Mouse (Mus musculus): ENCODE data around the gene Dpep1.
A peak's percentile ranks its signal among the peaks of the same experiment; 100 is the strongest.
"Not testable (repeated sequence)": the region's sequence is repeated elsewhere in the genome, so short reads cannot be mapped to it uniquely, and the experiment has no call there.

The Dpep1 gene

DNA sequence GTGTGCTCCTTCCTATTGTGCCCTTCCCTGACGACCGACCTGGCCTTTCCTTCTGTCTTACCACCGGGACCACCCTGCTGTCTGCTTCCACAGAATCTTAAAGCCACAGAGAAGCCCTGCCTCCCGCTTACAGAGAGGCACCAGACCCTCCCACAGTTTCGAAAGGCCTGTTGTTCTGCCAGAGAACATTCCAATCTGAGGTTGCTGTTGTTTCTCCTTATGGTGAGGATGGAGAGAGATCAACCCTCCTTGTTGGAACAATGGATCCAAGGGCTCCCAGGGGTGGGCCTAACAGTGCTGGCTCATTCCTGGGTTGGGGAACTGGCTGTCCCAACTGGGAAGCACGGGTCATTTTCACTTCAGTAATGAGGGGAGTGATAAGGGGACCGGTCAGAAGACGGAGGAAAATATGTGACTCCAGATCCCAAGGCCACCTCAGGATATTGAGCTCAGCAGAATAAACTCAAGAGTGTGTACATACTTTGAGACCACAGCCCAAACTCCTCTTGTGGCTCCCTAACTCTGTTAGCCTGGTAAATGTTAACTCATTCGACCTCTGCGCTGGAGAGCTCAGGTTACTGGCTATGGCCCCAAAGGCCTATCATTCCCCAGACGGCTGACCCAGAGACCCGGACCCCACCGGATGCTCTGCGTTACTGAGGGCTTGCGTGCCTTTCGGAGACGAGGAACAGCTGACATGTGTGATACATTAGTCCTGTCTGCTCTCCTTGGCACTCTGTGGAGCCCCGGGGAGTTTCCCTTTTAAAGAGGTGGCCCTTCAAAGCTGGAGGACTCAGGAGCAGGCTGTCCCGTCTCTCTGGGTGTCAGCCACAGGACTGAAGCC is at the start of gene Dpep1:
Gene Dpep1 (plus strand): TSS at position 677 of the 844 bp plus-strand sequence.
- DNase-seq (ENCODE audit: low spot score), result peak; percentile 80

DNA sequence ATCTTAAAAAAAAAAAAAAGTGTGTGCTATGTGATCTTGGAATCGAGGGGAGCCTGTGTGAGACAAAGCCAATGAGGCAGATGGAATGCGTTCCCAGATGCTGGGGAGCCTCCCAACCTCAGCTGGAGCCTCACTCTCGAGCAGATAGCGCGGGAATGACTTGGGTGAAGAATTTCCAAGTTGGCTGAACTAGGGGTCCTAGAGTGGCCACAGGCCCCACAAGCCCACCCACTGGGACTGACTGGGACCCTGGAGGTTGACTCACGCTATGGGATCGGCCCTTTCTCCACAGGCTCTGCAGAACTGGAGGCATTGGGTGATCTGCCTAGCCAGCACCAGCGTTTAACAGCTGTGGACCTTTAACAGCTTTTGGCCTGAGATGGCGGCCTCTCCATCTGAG is 49.8 kb upstream of the Dpep1 start:
- no peak for DNase-seq (ENCODE audit: low spot score)

- DNase-seq (ENCODE audit: low spot score), result peak; percentile 60
Measured at GRCm38 (mm10) chr8:123137645-123138077, 48.4 kb upstream of the Dpep1 start.

DNA sequence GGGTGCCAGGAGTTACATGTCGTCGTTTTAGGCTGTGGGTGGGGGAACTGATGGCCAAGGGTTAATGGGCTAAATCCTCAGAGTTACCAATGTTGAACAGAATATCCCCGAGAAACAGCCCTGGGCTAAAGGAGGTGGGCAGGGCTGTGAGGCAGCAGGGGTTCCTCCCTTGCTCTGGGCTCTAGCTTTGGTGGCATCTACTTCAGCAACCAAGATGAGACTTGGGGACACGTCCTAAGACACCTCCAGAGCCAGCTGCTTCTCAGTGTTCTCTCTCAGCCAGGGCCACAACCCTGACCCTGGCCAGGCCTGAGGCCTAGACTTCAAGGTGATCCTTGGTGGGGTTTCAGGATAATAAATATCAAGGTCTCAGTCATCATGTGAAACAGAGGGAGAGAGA is 47.3 kb upstream of the Dpep1 start:
- DNase-seq (ENCODE audit: low spot score), result no peak

GRCm38 (mm10) chr8:123141741-123142462 is 44.1 kb upstream of the Dpep1 start:
- no peak for DNase-seq (ENCODE audit: low spot score)

GRCm38 (mm10) chr8:123145279-123145678 is 40.8 kb upstream of the Dpep1 start:
- DNase-seq (ENCODE audit: low spot score), result peak; percentile 74

DNA sequence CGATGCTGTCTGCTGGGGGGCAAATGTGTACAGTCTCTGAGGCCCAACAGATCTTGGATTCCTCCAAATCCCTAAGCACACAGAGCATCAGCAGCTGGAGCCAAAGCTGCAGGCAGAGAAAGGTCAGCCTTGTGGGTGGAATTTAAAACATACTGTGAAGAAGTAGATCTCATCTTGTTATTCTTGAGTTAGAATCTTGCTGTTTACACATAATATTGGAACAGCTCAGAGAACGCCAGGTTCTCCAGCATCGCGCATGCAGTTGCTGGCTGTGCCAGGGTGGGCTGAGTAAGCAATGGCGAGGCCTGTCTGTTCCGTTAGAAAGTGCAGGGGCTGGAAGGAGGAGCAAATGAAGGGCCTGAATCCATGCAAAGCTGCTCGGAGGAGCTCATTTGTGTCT is 39.7 kb upstream of the Dpep1 start:
- DNase-seq (ENCODE audit: low spot score), result no peak

- no peak for DNase-seq (ENCODE audit: low spot score)
Measured at GRCm38 (mm10) chr8:123150737-123151171, 35.3 kb upstream of the Dpep1 start.

DNA sequence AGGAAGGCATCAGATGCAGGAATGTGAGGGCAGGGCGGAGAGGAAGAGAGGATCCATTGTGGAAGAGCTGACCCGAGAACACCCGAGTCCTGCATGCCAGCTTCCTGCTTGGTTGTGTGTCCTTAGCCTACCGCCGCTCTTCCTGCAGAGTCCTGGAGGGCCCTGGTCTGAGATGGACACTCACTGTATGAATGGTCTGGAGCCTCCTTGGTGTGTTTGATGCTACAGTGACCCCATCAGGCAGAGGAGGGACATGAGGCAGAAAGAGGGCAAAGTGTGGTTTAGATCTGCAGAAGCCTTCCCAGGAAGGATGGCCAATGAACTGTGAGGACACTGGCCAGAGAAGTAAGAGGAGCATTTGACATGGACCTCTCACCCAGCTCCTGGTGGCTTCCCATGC is 30.9 kb upstream of the Dpep1 start:
- peak; percentile 14 for DNase-seq (ENCODE audit: low spot score)

DNA sequence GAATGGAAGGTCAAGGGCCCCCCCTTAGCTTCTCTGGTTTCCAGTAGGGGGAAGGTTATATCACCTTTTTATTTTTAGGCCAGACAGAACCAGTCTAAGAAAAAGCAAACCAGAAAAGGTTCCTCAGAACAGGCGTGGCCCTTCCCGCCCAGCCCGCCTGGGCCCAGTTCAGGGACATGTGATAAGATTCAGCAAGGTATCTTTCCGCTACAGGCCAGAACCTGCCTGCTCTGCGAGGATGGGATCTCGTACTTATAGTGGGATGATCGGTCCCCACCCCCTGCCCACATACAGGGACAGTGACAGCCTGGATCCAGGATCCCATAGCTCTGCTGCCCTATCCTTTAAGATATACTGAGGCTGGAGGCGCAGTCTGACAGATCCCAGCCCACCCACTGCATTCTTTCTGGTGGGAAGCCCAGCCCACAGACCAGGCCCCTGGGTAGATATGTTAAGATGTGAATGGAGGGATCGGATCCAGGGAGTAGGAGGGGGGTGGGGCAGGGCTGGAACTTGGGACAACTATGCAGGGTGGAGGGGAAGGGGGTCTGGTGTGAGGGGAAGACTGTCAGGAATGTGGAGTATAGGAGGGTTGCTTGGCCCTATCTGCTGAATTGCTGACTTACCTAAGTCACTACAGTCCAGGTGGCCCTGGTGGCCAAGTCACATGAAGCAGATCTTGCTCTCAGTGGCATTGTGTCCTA is 29.8 kb upstream of the Dpep1 start:
- no peak for DNase-seq (ENCODE audit: low spot score)

DNA sequence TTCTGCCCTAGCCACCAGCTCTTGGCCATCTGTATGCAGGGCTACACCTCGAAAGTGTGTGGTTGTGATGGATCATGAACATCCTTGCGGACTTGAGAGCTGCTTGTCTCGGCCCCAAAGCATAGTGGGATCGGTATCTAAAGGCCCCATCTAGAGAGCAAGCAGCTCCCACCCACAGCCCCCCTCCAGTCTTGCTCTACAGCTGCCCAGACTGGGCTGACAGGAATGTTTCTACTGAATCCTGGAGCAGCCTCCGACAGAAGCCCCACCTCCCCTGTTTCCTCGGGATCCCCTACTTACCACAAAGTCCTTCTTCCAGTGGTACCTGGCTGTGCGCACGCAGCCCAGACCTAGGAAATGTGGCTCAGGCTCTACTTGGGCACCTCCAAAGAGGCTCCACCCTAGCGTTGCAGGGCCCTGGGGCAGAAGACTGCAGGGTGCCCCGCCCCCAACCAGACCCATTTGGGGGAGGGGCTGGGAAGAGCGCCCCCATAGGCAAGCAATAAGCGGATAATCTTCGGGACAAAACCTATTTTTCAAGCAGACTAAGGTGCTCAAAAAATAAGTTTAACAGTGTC is 28.1 kb upstream of the Dpep1 start, which contains the start of gene Sult5a1:
Gene Sult5a1 (minus strand): TSS at position 428 of the 578 bp plus-strand sequence.
- DNase-seq (ENCODE audit: low spot score), result peak; percentile 33

DNA sequence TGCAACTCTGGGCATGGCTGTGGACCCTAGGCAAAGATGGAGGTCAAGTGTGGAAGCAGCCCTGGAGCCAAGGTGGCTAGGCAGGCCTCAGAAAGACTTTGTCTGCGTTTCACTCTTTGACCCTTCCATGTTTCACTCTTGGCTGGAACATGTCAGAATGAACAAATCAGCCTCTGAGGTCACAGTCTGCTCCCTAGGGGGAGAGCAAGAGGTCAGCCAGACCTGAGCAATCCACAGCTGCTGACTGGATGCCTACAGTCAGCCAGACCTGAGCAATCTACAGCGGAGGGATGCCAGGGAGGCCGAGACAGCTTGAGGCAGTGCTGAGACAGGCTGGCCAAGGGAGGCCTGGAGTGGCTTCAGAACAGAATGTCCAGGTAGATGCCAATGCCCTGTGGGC is 4.7 kb upstream of the Dpep1 start:
- peak; percentile 84 for DNase-seq (ENCODE audit: low spot score)

DNA sequence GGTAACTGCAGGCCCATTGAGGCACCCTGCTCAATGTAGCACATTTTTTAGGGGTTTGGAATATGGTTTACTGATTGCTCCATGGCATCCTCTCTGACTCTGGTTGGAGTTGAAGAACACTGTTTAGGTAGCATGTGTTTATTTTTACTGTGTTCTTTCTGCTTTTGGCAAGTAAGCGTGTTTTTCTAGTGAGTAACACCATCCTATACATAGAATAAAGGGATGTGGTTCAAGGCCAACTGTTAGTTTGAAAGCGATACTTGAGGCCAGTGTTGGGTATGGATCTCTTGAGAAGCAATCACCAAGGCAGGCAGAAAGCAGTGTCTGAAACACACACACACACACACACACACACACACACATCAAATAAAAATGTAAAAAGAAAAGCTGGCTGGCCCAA is 2.0 kb downstream of the Dpep1 start:
- DNase-seq (ENCODE audit: low spot score), result no peak

GRCm38 (mm10) chr8:123188841-123189240 is 2.8 kb downstream of the Dpep1 start:
- no peak for DNase-seq (ENCODE audit: low spot score)

- DNase-seq (ENCODE audit: low spot score), result peak; percentile 92
Measured at GRCm38 (mm10) chr8:123190678-123191077, 4.6 kb downstream of the Dpep1 start.

GRCm38 (mm10) chr8:123191908-123192307 is 5.9 kb downstream of the Dpep1 start:
- no peak for DNase-seq (ENCODE audit: low spot score)

DNA sequence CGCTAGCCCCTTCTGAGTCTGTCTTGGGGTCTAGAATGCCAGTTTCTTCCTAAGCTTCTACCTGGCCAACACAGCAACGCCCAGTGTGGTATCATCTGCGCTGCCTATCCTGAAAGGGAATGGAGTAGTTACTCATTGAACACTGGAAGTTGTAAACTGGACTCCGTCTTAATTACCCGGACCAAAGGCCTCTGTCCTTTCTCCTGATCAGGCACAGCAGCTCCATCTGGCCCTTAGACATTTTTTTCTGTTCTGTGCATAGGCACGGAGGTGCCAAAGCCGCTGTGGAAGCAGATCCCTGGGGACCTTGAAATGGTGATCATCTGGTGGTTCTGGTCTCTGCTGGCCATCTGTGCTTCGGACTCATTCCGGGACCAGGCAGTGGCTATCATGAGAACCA is 7.7 kb downstream of the Dpep1 start:
- no peak for DNase-seq (ENCODE audit: low spot score)

DNA sequence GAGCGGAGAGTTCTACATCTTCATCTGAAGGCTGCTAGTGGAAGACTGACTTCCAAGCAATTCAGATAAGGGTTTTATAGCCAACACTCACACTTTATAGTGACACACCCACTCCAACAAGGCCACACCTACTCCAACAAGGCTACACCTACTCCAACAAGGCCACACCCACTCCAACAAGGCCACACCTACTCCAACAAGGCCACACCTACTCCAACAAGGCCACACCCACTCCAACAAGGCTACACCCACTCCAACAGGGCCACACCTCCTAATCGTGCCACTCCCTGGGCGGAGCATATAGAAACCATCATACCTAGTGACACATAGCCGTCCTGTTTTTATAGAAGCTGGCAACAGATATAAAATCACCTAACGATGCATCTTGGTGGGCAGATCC is 11.0 kb downstream of the Dpep1 start:
- DNase-seq (ENCODE audit: low spot score), result not testable (repeated sequence)

- DNase-seq (ENCODE audit: low spot score), result no peak
Measured at GRCm38 (mm10) chr8:123199864-123200263, 13.8 kb downstream of the Dpep1 start.

DNA sequence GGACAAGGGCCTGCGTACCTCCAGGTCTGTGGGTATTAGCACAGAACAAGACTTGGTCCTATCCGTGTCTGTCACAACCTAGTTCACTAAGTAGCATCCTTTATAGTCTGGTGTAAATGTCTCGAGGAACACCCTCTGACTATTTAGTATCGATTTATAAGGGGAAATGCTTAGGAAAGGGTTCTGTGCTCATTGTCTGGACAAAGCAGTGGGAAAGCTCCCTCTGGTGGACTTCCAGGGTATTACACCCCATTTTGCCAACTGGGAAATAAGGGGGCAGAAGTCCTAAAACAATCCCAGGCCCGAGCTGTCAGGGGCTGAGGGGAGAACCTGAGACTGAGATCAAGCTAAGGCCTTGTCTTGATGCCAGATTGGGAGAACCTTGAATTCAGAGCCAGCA is 16.2 kb downstream of the Dpep1 start:
- DNase-seq (ENCODE audit: low spot score), result peak; percentile 94

- no peak for DNase-seq (ENCODE audit: low spot score)
Measured at GRCm38 (mm10) chr8:123203571-123203970, 17.5 kb downstream of the Dpep1 start.

GRCm38 (mm10) chr8:123211876-123212275 is 25.8 kb downstream of the Dpep1 start:
- no peak for DNase-seq (ENCODE audit: low spot score)
